7 mouse cellular contexts compared by ENCODE assay signal in genomic region chr8:79638707-79639549, GRCm38 (mm10). TPM values are rescaled to one million over a fixed set of nuclear protein-coding genes. Genes with fewer than 3 reads are reported as not detected.
DNase-seq lines count a peak whose midpoint lies in the region; ATAC-seq lines count a peak whose summit lies in the region.

No protein-coding gene starts in this region.

- no peaks in the 10 kb centered on the region for H3K27me3 ChIP-seq in intestine, embryonic 15.5 days (replicated peaks)
- H3K27me3 ChIP-seq in midbrain, embryonic 10.5 days (ENCODE audit: low read depth, poor library complexity, severe bottlenecking): no peaks in the 10 kb centered on the region

- intact Hi-C loops in gastrocnemius, postnatal 36 days (cut with DNase I): loop anchor here (5.0 kb wide), 1 partner anchor 52 kb away; no protein-coding TSS in a partner anchor
- intact Hi-C loops in left cerebral cortex, postnatal 25 days (cut with DNase I): loop anchor here (1.0 to 2.0 kb wide), 2 partner anchors 240 to 345 kb away; partner anchors contain the start of genes Mmaa and Smad1

- H3K9ac ChIP-seq in intestine, embryonic 15.5 days: peak overlapping the region; percentile 94

- 0 out of 2 replicates have a peak, but pooled peaks cover under 1% of the 10 kb centered on the region for H3K36me3 ChIP-seq in intestine, embryonic 15.5 days
- H3K36me3 ChIP-seq in midbrain, embryonic 10.5 days: peaks cover 10% of the 10 kb centered on the region

- H3K4me1 ChIP-seq in intestine, embryonic 15.5 days (replicated peaks): peaks cover 12% of the 10 kb centered on the region; the same call in 1 of the 2 replicates
- H3K4me1 ChIP-seq in midbrain, embryonic 10.5 days: peaks cover 30% of the 10 kb centered on the region

- ATAC-seq in intestine, embryonic 15.5 days: peak; percentile 99

- WGBS in intestine, embryonic 15.5 days: under 1% methylated on average over 76 of the region's 77 CpGs
- under 1% methylated on average over 77 of the region's 77 CpGs for WGBS in midbrain, embryonic 10.5 days

- H3K4me3 ChIP-seq in intestine, embryonic 15.5 days (replicated peaks): peak overlapping the region; percentile 96
- H3K4me3 ChIP-seq in midbrain, embryonic 10.5 days: peak overlapping the region; percentile 96

- H3K9me3 ChIP-seq in intestine, embryonic 15.5 days: no peaks in the 10 kb centered on the region
- no peaks in the 10 kb centered on the region for H3K9me3 ChIP-seq in midbrain, embryonic 10.5 days (replicated peaks)

- peak overlapping the region; percentile 80 for H3K4me2 ChIP-seq in intestine, embryonic 15.5 days (replicated peaks)

- peak overlapping the region; percentile 97 for H3K27ac ChIP-seq in intestine, embryonic 15.5 days
- peak overlapping the region; percentile 98 for H3K27ac ChIP-seq in midbrain, embryonic 10.5 days (replicated peaks)

- DNase-seq in adrenal gland, adult 2 months: peak; percentile 99
- DNase-seq in embryo, embryonic 11.5 days (ENCODE audit: low read depth, low spot score): peak; percentile 96
- DNase-seq in gastrocnemius, postnatal 36 days: peak; percentile 94 to 96
- DNase-seq in left cerebral cortex, postnatal 25 days (ENCODE audit: low spot score in 2 of 2): peak; percentile 98 to 99
- DNase-seq in midbrain, embryonic 10.5 days (ENCODE audit: low spot score): peak; percentile 98
- peak; percentile 92 for DNase-seq in right cerebral cortex, postnatal 4 days

RNA-seq across cellular contexts. Expression of gene Otud4, which starts 0.5 kb away (rescaled TPM):
- total RNA-seq in adrenal gland, adult 2 months (2021): 10 to 100 TPM; 32.9 to 56.6 TPM
- 12.1 and 16.4 TPM in 2 replicates for polyA plus RNA-seq in adrenal gland, adult 2 months (2012; rRNA removed)
- 10 to 100 TPM; 46.9 to 49.7 TPM for total RNA-seq in gastrocnemius, postnatal 36 days (2021)
- 13.9 TPM in 2 replicates for polyA plus RNA-seq in intestine, embryonic 15.5 days (2015; fragmentation: Nextera tagmentation; extraction: Ambion mirVana)
- total RNA-seq in left cerebral cortex, postnatal 25 days (2021): 10 to 100 TPM; 35.0 to 35.9 TPM
- polyA plus RNA-seq in midbrain, embryonic 10.5 days (2016; fragmentation: Nextera tagmentation; extraction: Ambion mirVana): 15.3 and 15.4 TPM in 2 replicates

Comparison
In these comparisons a context has a peak if more than half of its experiments do, and no peak if none do; other contexts are left out.
1. Peak in every context shown above with its lines: DNase-seq, ATAC-seq, H3K4me3 ChIP-seq and H3K27ac ChIP-seq.